Mouse (Mus musculus): ENCODE data around the gene Tmprss13.

- TF ChIP-seq POLR2A (IDR thresholded peaks at IDR 0.05; ENCODE audit: control insufficient read depth, extremely low read depth, insufficient read depth, low read length, poor library complexity) (no peak), CTCF (IDR thresholded peaks at IDR 0.05; ENCODE audit: borderline replicate concordance, control insufficient read depth, extremely low read depth, insufficient read depth, low read length, poor library complexity) (no peak)
These were observed at the start of gene Tmprss13 for GRCm38 (mm10) chr9:45318855-45319254.

All from thymus, adult 2 months (tissue).